Mouse (Mus musculus): ENCODE measurements around the gene 6820408C15Rik.

DNA sequence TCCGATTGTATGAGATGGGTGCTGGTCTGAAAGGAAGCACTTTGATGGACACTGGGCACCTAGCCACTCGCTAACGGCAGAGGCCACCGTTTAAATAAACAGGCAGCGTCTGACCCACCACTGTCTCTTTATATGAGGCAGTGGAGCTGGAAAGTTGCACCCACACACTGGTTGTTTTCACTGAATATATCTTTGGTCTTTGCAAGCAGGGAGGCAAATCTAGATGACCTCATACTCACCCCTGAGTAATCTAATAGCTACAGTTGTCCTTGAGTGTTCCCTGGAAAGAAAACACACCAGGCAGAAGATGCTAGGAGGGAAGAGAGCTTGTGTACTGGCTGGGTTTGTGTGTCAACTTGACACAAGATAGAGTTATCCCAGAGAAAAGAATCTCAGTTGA lies 32.1 kb downstream of the 6820408C15Rik start:
- TF ChIP-seq GATA1 (IDR thresholded peaks at IDR 0.05; ENCODE audit: low read length) (no peak), TAL1 (IDR thresholded peaks at IDR 0.05; ENCODE audit: low read length) (no peak)
